Mouse (Mus musculus): ENCODE results near the gene Pik3cb. TPM values are rescaled to one million over a fixed set of nuclear protein-coding genes. Genes with fewer than 3 reads are reported as not detected.

Pik3cb gene
- polyA plus RNA-seq, 1 experiment: 3.0 TPM

- TF ChIP-seq POLR2A (IDR thresholded peaks at IDR 0.05; ENCODE audit: control insufficient read depth, low read depth, low read length): no peak
- TF ChIP-seq CTCF (IDR thresholded peaks at IDR 0.05; ENCODE audit: control insufficient read depth, insufficient read depth, insufficient replicate concordance, low read depth, low read length): no peak
- H3K27me3 ChIP-seq (ENCODE audit: control insufficient read depth, insufficient read depth, low read length): no peaks in the 10 kb centered on the region
- H3K4me3 ChIP-seq (ENCODE audit: control insufficient read depth, low read depth, low read length): no peak overlapping the region
- H3K4me1 ChIP-seq (ENCODE audit: control insufficient read depth, insufficient read depth, low read length): peaks cover 4% of the 10 kb centered on the region; the same call in 1 of the 2 replicates
- H3K36me3 ChIP-seq (ENCODE audit: control insufficient read depth, insufficient read depth, low read length): no peaks in the 10 kb centered on the region
- H3K27ac ChIP-seq (ENCODE audit: control insufficient read depth, insufficient read depth, low read depth, low read length): no peak overlapping the region
These were observed 106.3 kb downstream of the Pik3cb start for GRCm38 (mm10) chr9:99034111-99034510.

GRCm38 (mm10) chr9:99032031-99032430 lies 108.4 kb downstream of the Pik3cb start:
- Histone ChIP-seq H3K4me3 (ENCODE audit: control insufficient read depth, low read depth, low read length) (no peak overlapping the region), H3K27ac (ENCODE audit: control insufficient read depth, insufficient read depth, low read depth, low read length) (no peak overlapping the region), H3K27me3 (ENCODE audit: control insufficient read depth, insufficient read depth, low read length) (no peaks in the 10 kb centered on the region), H3K4me1 (ENCODE audit: control insufficient read depth, insufficient read depth, low read length) (peaks cover 4% of the 10 kb centered on the region; the same call in 1 of the 2 replicates), H3K36me3 (ENCODE audit: control insufficient read depth, insufficient read depth, low read length) (no peaks in the 10 kb centered on the region)
- no peak for TF ChIP-seq POLR2A (IDR thresholded peaks at IDR 0.05; ENCODE audit: control insufficient read depth, low read depth, low read length)
- TF ChIP-seq CTCF (IDR thresholded peaks at IDR 0.05; ENCODE audit: control insufficient read depth, insufficient read depth, insufficient replicate concordance, low read depth, low read length): no peak

DNA sequence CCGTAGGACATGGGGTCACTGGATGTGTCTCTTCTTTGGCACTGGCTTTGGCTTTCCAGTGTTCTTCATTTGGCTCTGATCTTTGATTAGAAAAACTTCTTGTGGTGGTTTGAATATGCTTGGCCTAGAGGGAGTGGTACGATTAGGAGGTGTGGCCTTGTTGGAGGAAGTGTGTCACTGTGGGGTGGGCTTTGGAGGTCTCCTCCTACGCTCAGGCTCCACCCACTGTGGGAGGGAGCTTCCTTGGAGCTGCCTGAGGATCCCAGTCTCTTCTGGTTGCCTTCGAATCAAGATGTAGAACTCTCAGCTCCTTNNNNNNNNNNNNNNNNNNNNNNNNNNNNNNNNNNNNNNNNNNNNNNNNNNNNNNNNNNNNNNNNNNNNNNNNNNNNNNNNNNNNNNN lies 118.7 kb downstream of the Pik3cb start:
- Histone ChIP-seq H3K4me1 (ENCODE audit: control insufficient read depth, insufficient read depth, low read length) (no peaks in the 10 kb centered on the region), H3K27ac (ENCODE audit: control insufficient read depth, insufficient read depth, low read depth, low read length) (no peak overlapping the region), H3K4me3 (ENCODE audit: control insufficient read depth, low read depth, low read length) (no peak overlapping the region), H3K27me3 (ENCODE audit: control insufficient read depth, insufficient read depth, low read length) (no peaks in the 10 kb centered on the region), H3K36me3 (ENCODE audit: control insufficient read depth, insufficient read depth, low read length) (no peaks in the 10 kb centered on the region)
- TF ChIP-seq POLR2A (IDR thresholded peaks at IDR 0.05; ENCODE audit: control insufficient read depth, low read depth, low read length) (no peak), CTCF (IDR thresholded peaks at IDR 0.05; ENCODE audit: control insufficient read depth, insufficient read depth, insufficient replicate concordance, low read depth, low read length) (no peak)

DNA sequence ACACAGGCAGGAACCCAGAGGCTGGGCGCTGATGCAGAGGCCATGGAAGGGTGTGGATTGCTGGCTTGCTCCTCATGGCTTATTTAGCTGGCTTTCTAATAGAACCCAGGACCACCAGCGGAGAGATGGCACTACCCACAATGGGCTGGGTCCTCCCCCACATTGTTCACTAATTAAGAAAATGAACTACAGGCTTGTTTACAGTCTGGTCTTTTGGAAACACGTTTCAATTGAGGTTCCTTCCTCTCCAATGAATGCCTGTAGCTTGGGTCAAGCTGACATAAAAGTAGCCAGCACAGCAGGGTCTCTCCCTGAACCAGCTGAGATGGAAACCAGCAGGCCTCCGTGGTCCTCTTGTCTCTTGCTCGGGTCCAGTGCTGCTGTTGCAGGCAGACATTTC lies 119.3 kb downstream of the Pik3cb start:
- H3K27ac ChIP-seq (ENCODE audit: control insufficient read depth, insufficient read depth, low read depth, low read length): no peak overlapping the region
- no peak for TF ChIP-seq CTCF (IDR thresholded peaks at IDR 0.05; ENCODE audit: control insufficient read depth, insufficient read depth, insufficient replicate concordance, low read depth, low read length)
- no peak for TF ChIP-seq POLR2A (IDR thresholded peaks at IDR 0.05; ENCODE audit: control insufficient read depth, low read depth, low read length)
- no peaks in the 10 kb centered on the region for H3K36me3 ChIP-seq (ENCODE audit: control insufficient read depth, insufficient read depth, low read length)
- no peak overlapping the region for H3K4me3 ChIP-seq (ENCODE audit: control insufficient read depth, low read depth, low read length)
- H3K27me3 ChIP-seq (ENCODE audit: control insufficient read depth, insufficient read depth, low read length): no peaks in the 10 kb centered on the region
- no peaks in the 10 kb centered on the region for H3K4me1 ChIP-seq (ENCODE audit: control insufficient read depth, insufficient read depth, low read length)

DNA sequence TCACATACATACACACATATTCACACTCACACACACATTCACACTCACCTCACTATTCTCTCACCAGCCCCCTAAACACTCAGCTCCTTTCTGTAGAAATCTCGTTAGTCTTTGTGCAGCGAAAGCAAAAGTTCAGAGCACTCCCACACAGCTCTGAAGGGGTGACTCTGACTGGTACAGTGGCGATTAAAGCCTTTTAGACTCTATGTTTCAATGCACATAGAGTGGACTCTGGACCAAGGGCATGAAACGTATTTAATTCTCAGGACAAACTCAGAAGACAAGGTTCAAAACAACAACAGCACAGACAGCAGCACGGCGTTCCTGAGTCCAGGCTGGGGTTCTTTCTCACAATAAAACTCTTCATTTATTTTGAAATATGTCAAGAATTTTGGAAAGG lies 122.7 kb downstream of the Pik3cb start:
- TF ChIP-seq CTCF (IDR thresholded peaks at IDR 0.05; ENCODE audit: control insufficient read depth, insufficient read depth, insufficient replicate concordance, low read depth, low read length) (no peak), POLR2A (IDR thresholded peaks at IDR 0.05; ENCODE audit: control insufficient read depth, low read depth, low read length) (no peak)

GRCm38 (mm10) chr9:99016759-99017158 lies 123.7 kb downstream of the Pik3cb start:
- H3K4me3 ChIP-seq (ENCODE audit: control insufficient read depth, low read depth, low read length): no peak overlapping the region
- no peaks in the 10 kb centered on the region for H3K4me1 ChIP-seq (ENCODE audit: control insufficient read depth, insufficient read depth, low read length)
- H3K27ac ChIP-seq (ENCODE audit: control insufficient read depth, insufficient read depth, low read depth, low read length): no peak overlapping the region
- H3K36me3 ChIP-seq (ENCODE audit: control insufficient read depth, insufficient read depth, low read length): no peaks in the 10 kb centered on the region
- no peaks in the 10 kb centered on the region for H3K27me3 ChIP-seq (ENCODE audit: control insufficient read depth, insufficient read depth, low read length)
- TF ChIP-seq POLR2A (IDR thresholded peaks at IDR 0.05; ENCODE audit: control insufficient read depth, low read depth, low read length) (no peak), CTCF (IDR thresholded peaks at IDR 0.05; ENCODE audit: control insufficient read depth, insufficient read depth, insufficient replicate concordance, low read depth, low read length) (no peak)

More for the DNA sequence above, 122.7 kb downstream of the Pik3cb start:
- Histone ChIP-seq H3K4me1 (ENCODE audit: control insufficient read depth, insufficient read depth, low read length) (no peaks in the 10 kb centered on the region), H3K27ac (ENCODE audit: control insufficient read depth, insufficient read depth, low read depth, low read length) (no peak overlapping the region), H3K27me3 (ENCODE audit: control insufficient read depth, insufficient read depth, low read length) (no peaks in the 10 kb centered on the region), H3K36me3 (ENCODE audit: control insufficient read depth, insufficient read depth, low read length) (no peaks in the 10 kb centered on the region), H3K4me3 (ENCODE audit: control insufficient read depth, low read depth, low read length) (no peak overlapping the region)

GRCm38 (mm10) chr9:99016301-99016700 lies 124.1 kb downstream of the Pik3cb start:
- Histone ChIP-seq H3K4me3 (ENCODE audit: control insufficient read depth, low read depth, low read length) (no peak overlapping the region), H3K27me3 (ENCODE audit: control insufficient read depth, insufficient read depth, low read length) (no peaks in the 10 kb centered on the region), H3K4me1 (ENCODE audit: control insufficient read depth, insufficient read depth, low read length) (no peaks in the 10 kb centered on the region), H3K36me3 (ENCODE audit: control insufficient read depth, insufficient read depth, low read length) (no peaks in the 10 kb centered on the region), H3K27ac (ENCODE audit: control insufficient read depth, insufficient read depth, low read depth, low read length) (no peak overlapping the region)
- TF ChIP-seq CTCF (IDR thresholded peaks at IDR 0.05; ENCODE audit: control insufficient read depth, insufficient read depth, insufficient replicate concordance, low read depth, low read length) (no peak), POLR2A (IDR thresholded peaks at IDR 0.05; ENCODE audit: control insufficient read depth, low read depth, low read length) (no peak)

- H3K4me1 ChIP-seq (ENCODE audit: control insufficient read depth, insufficient read depth, low read length): no peaks in the 10 kb centered on the region
These were observed 130.6 kb downstream of the Pik3cb start for GRCm38 (mm10) chr9:99009898-99010199.

More at GRCm38 (mm10) chr9:99009898-99010199, 130.6 kb downstream of the Pik3cb start:
- Histone ChIP-seq H3K27me3 (ENCODE audit: control insufficient read depth, insufficient read depth, low read length) (no peaks in the 10 kb centered on the region), H3K27ac (ENCODE audit: control insufficient read depth, insufficient read depth, low read depth, low read length) (no peak overlapping the region), H3K4me3 (ENCODE audit: control insufficient read depth, low read depth, low read length) (no peak overlapping the region), H3K36me3 (ENCODE audit: control insufficient read depth, insufficient read depth, low read length) (no peaks in the 10 kb centered on the region)
- TF ChIP-seq POLR2A (IDR thresholded peaks at IDR 0.05; ENCODE audit: control insufficient read depth, low read depth, low read length): no peak
- TF ChIP-seq CTCF (IDR thresholded peaks at IDR 0.05; ENCODE audit: control insufficient read depth, insufficient read depth, insufficient replicate concordance, low read depth, low read length): no peak

Measured in testis, adult 2 months (tissue).